In the genomic region with DNA sequence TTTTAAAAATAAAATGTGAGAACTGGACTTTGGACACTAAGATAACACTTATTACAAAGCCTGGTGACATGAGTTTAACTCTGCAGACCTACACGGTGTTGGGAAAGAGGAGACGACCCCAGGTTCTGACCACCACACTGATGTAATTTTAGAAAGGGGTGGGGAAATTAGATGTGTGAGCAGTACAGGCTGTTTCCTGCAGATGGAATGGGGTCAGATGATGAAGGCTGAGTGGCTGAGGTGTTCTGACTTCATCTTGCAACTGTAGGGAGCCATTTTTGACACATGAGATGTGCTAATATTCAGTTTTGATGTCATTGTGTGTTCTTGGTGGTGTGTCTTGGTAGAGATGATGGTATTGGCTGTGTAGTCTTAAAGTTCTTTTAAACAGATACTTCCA, we compare ENCODE assay signal across 16 mouse cellular contexts.
"Had no signal": no experiment of that assay in that cellular context is flagged by ENCODE, and none has a peak within 500 bp of the region (broad histone marks: within the 10 kb centered on the region; RNA-seq: fewer than 3 reads in every experiment).

No protein-coding gene starts in this region.

- DNase-seq: retina, postnatal 1 day; right cerebral cortex, adult 18-20 months; right cerebral cortex, postnatal 14 days; right cerebral cortex, postnatal 25 days; right cerebral cortex, postnatal 4 days; spleen, adult 18-20 months; thymus, adult 18-20 months; thymus, adult 2 months; thymus, postnatal 14 days; thymus, postnatal 25 days; thymus, postnatal 36 days; thymus, postnatal 4 days had no signal

- H3K4me2 ChIP-seq: neural tube, embryonic 13.5 days; neural tube, embryonic 15.5 days; stomach, embryonic 15.5 days had no signal

- H3K9me3 ChIP-seq: neural tube, embryonic 13.5 days; neural tube, embryonic 15.5 days; stomach, embryonic 15.5 days had no signal

- H3K36me3 ChIP-seq: neural tube, embryonic 15.5 days had no signal

- H3K4me1 ChIP-seq: neural tube, embryonic 13.5 days; neural tube, embryonic 15.5 days; stomach, embryonic 15.5 days had no signal

- H3K9ac ChIP-seq: neural tube, embryonic 13.5 days; neural tube, embryonic 15.5 days; stomach, embryonic 15.5 days had no signal

- H3K4me3 ChIP-seq: neural tube, embryonic 13.5 days; neural tube, embryonic 15.5 days; stomach, embryonic 15.5 days had no signal

- H3K27me3 ChIP-seq: neural tube, embryonic 13.5 days; neural tube, embryonic 15.5 days; stomach, embryonic 15.5 days had no signal

- H3K27ac ChIP-seq: neural tube, embryonic 13.5 days; neural tube, embryonic 15.5 days; stomach, embryonic 15.5 days; stomach, postnatal 0 days had no signal
